Mouse (Mus musculus) forebrain, embryonic 16.5 days (tissue): ENCODE results near the gene Gsdme. TPM values are rescaled to one million over a fixed set of nuclear protein-coding genes. Genes with fewer than 3 reads are reported as not detected.

Experiments
- ATAC-seq: fragments of 200-750 bp; cut with Nextera tagmentation; 2 replicates; pipeline ENCODE4 v1.8.0; 2017; ENCODE audit warnings: mild to moderate bottlenecking, moderate library complexity
- H3K27ac ChIP-seq: fragments of 300-500 bp; sonication (generic); 2 replicates; pipeline ENCODE4 v1.5.1; 2014; ENCODE audit warnings: low read length, control low read depth
- H3K27me3 ChIP-seq: fragments of 300-500 bp; sonication (generic); replicated peaks from 2 replicates; pipeline ENCODE4 v1.6.1; 2014; ENCODE audit warnings: low read length; ENCODE audit not compliant: control insufficient read depth, insufficient read depth
- H3K36me3 ChIP-seq: fragments of 300-500 bp; sonication (generic); 2 replicates; pipeline ENCODE4 v1.6.1; 2014; ENCODE audit not compliant: control insufficient read depth, insufficient read depth
- H3K4me1 ChIP-seq: fragments of 300-500 bp; sonication (generic); replicated peaks from 2 replicates; pipeline ENCODE4 v1.6.1; 2014; ENCODE audit warnings: low read length; ENCODE audit not compliant: control insufficient read depth, insufficient read depth
- H3K4me2 ChIP-seq: fragments of 300-500 bp; sonication (generic); 2 replicates; pipeline ENCODE4 v1.6.1; 2014; ENCODE audit warnings: mild to moderate bottlenecking, low read length, control low read depth
- H3K4me3 ChIP-seq: fragments of 300-500 bp; sonication (generic); replicated peaks from 2 replicates; pipeline ENCODE4 v1.5.1; 2014; ENCODE audit warnings: mild to moderate bottlenecking, low read length, control low read depth
- H3K9ac ChIP-seq: fragments of 300-500 bp; sonication (generic); replicated peaks from 2 replicates; pipeline ENCODE4 v1.6.1; 2014; ENCODE audit warnings: low read depth, low read length, control low read depth
- H3K9me3 ChIP-seq: fragments of 300-500 bp; sonication (generic); 2 replicates; pipeline ENCODE4 v1.6.1; 2016; ENCODE audit warnings: low read length; ENCODE audit not compliant: control insufficient read depth
- WGBS: fragments of 180-500 bp; shearing (Covaris S2); extraction: QIAGEN DNeasy Blood & Tissue Kit; methylation state at CpG from one replicate; pipeline ENCODE4 v1.1.7; 2014; 5-methylcytosine and 5-hydroxymethylcytosine counted together
- polyA plus RNA-seq: library from polyadenylated mRNA; unstranded; fragments of >200 nt; fragmentation: Nextera tagmentation; extraction: Ambion mirVana; gene quantifications from 2 replicates; pipeline ENCODE4 v1.2.1, GENCODE M21; 2015

Gene Gsdme
- polyA plus RNA-seq, result 96.1 and 102 TPM in 2 replicates

GRCm38 (mm10) chr6:50263670-50264069 is at the start of gene Gsdme:
Gsdme (minus strand) TSS chr6:50263862.
- no peak for ATAC-seq
- H3K4me2 ChIP-seq, result no peak within 1 kb of the TSS
- no peak within 1 kb of the TSS for H3K27ac ChIP-seq
- no peaks in the 10 kb centered on the region for H3K9me3 ChIP-seq
- no peaks in the 10 kb centered on the region for H3K27me3 ChIP-seq
- 78% methylated on average over 6 of the region's 6 CpGs for WGBS
- H3K36me3 ChIP-seq, result no peaks in the 10 kb centered on the region
- H3K9ac ChIP-seq, result no peak within 1 kb of the TSS
- H3K4me3 ChIP-seq, result no peak within 1 kb of the TSS
- peaks cover 18% of the 10 kb centered on the region for H3K4me1 ChIP-seq

DNA sequence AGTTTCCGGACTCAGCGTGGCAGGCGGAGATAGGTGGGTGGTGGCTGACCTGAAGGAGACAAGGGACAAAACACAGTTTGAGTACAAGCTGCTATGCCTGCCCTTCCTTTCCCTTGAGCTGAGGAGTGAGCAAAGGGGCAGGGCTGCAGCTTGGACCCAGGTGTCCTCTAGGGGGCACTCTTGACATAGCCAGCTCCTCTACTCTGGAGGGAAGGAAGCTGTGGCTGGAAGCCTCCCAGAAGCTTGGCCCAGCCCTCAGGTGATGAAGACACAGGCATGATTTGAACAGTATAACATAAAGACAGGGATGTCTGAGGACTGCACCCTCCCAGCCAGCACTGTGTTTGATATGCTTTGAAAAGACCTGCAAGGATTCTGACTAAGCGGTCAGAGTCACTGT is 49.0 kb upstream of the Gsdme start:
- H3K4me3 ChIP-seq, result no peak overlapping the region
- WGBS, result 45% methylated on average over 4 of the region's 4 CpGs
- H3K9ac ChIP-seq, result no peak overlapping the region
- no peaks in the 10 kb centered on the region for H3K27me3 ChIP-seq
- peak; percentile 83 for ATAC-seq
- no peaks in the 10 kb centered on the region for H3K9me3 ChIP-seq
- no peak overlapping the region for H3K4me2 ChIP-seq
- H3K36me3 ChIP-seq, result no peaks in the 10 kb centered on the region
- no peaks in the 10 kb centered on the region for H3K4me1 ChIP-seq
- no peak overlapping the region for H3K27ac ChIP-seq

DNA sequence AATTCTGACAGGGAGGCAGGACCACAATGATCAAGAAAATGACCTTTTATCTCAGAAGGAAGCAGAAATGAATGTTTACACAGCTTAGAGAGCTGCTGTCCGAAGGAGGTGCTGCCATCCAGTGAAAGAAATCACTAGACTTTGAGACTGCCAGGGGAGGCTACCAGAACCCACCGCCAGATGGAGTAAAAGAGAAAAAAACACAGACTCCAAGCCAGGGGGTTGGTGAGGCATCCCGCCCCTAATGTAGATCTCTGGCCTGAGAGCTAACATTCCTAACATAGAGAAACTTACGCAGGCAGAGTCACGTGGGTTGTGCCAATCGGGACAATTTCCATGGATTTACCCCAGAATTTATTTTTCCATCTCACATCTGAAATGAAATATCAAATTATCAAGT is 45.4 kb upstream of the Gsdme start:
- no peak overlapping the region for H3K4me3 ChIP-seq
- no peaks in the 10 kb centered on the region for H3K9me3 ChIP-seq
- no peak overlapping the region for H3K27ac ChIP-seq
- peak; percentile 63; the same call in 1 of the 2 replicates for ATAC-seq
- H3K36me3 ChIP-seq, result no peaks in the 10 kb centered on the region
- H3K9ac ChIP-seq, result no peak overlapping the region
- no peak overlapping the region for H3K4me2 ChIP-seq
- no peaks in the 10 kb centered on the region for H3K4me1 ChIP-seq
- 39% methylated on average over 6 of the region's 6 CpGs for WGBS
- H3K27me3 ChIP-seq, result no peaks in the 10 kb centered on the region

- H3K36me3 ChIP-seq, result no peaks in the 10 kb centered on the region
- 80% methylated on average over 4 of the region's 4 CpGs for WGBS
Measured at GRCm38 (mm10) chr6:50306625-50307024, 43.0 kb upstream of the Gsdme start.

DNA sequence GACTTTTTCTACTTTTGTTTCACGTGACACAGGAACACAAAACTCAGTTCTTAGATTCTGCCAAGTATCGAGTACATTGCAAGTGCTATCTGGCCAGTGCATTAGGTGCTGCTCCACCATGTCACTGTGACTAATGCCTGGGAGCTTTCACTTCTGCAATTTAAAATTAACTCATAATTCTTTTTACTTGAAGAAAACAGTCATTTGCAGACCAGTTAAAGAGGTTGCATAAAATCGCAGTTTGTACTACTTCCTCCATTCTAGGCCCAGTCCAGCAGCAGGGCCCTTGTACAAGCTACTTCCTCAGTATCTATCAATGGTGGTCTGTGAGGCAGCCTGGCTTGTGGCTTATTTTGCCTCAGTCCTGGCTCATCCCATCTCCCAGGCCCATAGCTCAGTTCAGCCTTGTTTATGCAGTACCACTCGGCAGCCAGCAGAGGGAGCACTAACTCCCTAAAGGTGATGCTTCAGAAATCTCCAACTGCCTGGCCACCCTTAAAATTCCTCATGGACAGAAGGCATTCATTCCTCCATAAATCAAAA is 41.4 kb upstream of the Gsdme start:
- H3K4me3 ChIP-seq, result no peak overlapping the region
- WGBS, result 61% methylated on average over 4 of the region's 4 CpGs
- ATAC-seq, result peak; percentile 52; the same call in 1 of the 2 replicates
- no peaks in the 10 kb centered on the region for H3K9me3 ChIP-seq
- H3K27ac ChIP-seq, result no peak overlapping the region
- H3K4me1 ChIP-seq, result no peaks in the 10 kb centered on the region
- no peaks in the 10 kb centered on the region for H3K36me3 ChIP-seq
- H3K4me2 ChIP-seq, result no peak overlapping the region
- H3K9ac ChIP-seq, result no peak overlapping the region
- no peaks in the 10 kb centered on the region for H3K27me3 ChIP-seq

More at GRCm38 (mm10) chr6:50306625-50307024, 43.0 kb upstream of the Gsdme start:
- Histone ChIP-seq H3K4me3 (no peak overlapping the region), H3K27me3 (no peaks in the 10 kb centered on the region), H3K9ac (no peak overlapping the region), H3K9me3 (no peaks in the 10 kb centered on the region), H3K4me1 (no peaks in the 10 kb centered on the region), H3K4me2 (no peak overlapping the region), H3K27ac (no peak overlapping the region)
- ATAC-seq, result no peak

DNA sequence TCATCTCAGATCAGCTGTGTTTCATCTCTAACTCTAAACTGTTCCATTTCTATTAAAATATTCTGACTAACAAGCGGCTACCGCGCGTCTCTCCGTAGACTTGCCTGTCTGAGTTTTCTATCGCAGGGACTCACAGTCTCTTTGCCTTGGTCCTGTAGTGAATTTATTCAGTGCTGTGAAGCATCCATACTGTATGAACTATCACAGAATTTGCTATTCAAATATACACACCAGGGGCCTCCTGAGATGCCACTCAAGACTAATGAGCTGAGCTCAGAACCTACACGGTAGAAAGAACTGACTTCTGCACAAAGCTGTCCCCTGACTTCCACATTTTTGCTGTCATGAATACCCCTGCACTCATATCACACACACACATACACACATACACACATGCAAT is 37.5 kb upstream of the Gsdme start:
- Histone ChIP-seq H3K27me3 (no peaks in the 10 kb centered on the region), H3K9me3 (no peaks in the 10 kb centered on the region), H3K9ac (no peak overlapping the region), H3K4me1 (no peaks in the 10 kb centered on the region), H3K27ac (no peak overlapping the region), H3K4me3 (no peak overlapping the region), H3K36me3 (no peaks in the 10 kb centered on the region), H3K4me2 (no peak overlapping the region)
- WGBS, result 53% methylated on average over 7 of the region's 7 CpGs
- no peak for ATAC-seq

GRCm38 (mm10) chr6:50300622-50301021 is 37.0 kb upstream of the Gsdme start:
- H3K9me3 ChIP-seq, result no peaks in the 10 kb centered on the region
- 59% methylated on average over 6 of the region's 6 CpGs for WGBS
- no peaks in the 10 kb centered on the region for H3K4me1 ChIP-seq
- no peak for ATAC-seq
- H3K36me3 ChIP-seq, result no peaks in the 10 kb centered on the region
- H3K4me3 ChIP-seq, result no peak overlapping the region
- no peak overlapping the region for H3K4me2 ChIP-seq
- no peak overlapping the region for H3K9ac ChIP-seq
- no peaks in the 10 kb centered on the region for H3K27me3 ChIP-seq
- no peak overlapping the region for H3K27ac ChIP-seq

- ATAC-seq, result no peak
- Histone ChIP-seq H3K9ac (no peak overlapping the region), H3K4me3 (no peak overlapping the region), H3K9me3 (no peaks in the 10 kb centered on the region), H3K36me3 (no peaks in the 10 kb centered on the region), H3K4me1 (no peaks in the 10 kb centered on the region), H3K4me2 (no peak overlapping the region), H3K27me3 (no peaks in the 10 kb centered on the region), H3K27ac (no peak overlapping the region)
- WGBS, result 87% methylated on average over 7 of the region's 7 CpGs
Measured at GRCm38 (mm10) chr6:50299071-50299470, 35.4 kb upstream of the Gsdme start.

- H3K9ac ChIP-seq, result no peak overlapping the region
- no peak overlapping the region for H3K4me2 ChIP-seq
- no peaks in the 10 kb centered on the region for H3K4me1 ChIP-seq
- WGBS, result 90% methylated on average over 9 of the region's 9 CpGs
- H3K27ac ChIP-seq, result no peak overlapping the region
- ATAC-seq, result no peak
- no peaks in the 10 kb centered on the region for H3K36me3 ChIP-seq
- no peaks in the 10 kb centered on the region for H3K9me3 ChIP-seq
- H3K27me3 ChIP-seq, result no peaks in the 10 kb centered on the region
- no peak overlapping the region for H3K4me3 ChIP-seq
Measured at GRCm38 (mm10) chr6:50297671-50298070, 34.0 kb upstream of the Gsdme start.

- no peak for ATAC-seq
- Histone ChIP-seq H3K36me3 (no peaks in the 10 kb centered on the region), H3K4me3 (no peak overlapping the region), H3K4me2 (no peak overlapping the region), H3K4me1 (no peaks in the 10 kb centered on the region), H3K9me3 (no peaks in the 10 kb centered on the region), H3K27ac (no peak overlapping the region), H3K9ac (no peak overlapping the region), H3K27me3 (no peaks in the 10 kb centered on the region)
- 71% methylated on average over 10 of the region's 10 CpGs for WGBS
Measured at GRCm38 (mm10) chr6:50295136-50295535, 31.5 kb upstream of the Gsdme start.
